Comparison of ENCODE assay signal across 11 mouse cellular contexts in genomic region chr2:155962991-155963390, GRCm38 (mm10). TPM values are rescaled to one million over a fixed set of nuclear protein-coding genes. Genes with fewer than 3 reads are reported as not detected.
DNase-seq lines count a peak whose midpoint lies in the region; ATAC-seq and TF ChIP-seq lines count a peak whose summit lies in the region.
"Had no signal": no experiment of that assay in that cellular context is flagged by ENCODE, and none has a peak within 500 bp of the region (broad histone marks: within the 10 kb centered on the region; RNA-seq: fewer than 3 reads in every experiment).

No protein-coding gene starts in this region.

- H3K27me3 ChIP-seq in cerebellum, adult 2 months (ENCODE audit: control insufficient read depth, insufficient read depth, low read length): no peaks in the 10 kb centered on the region
- H3K27me3 ChIP-seq in hindbrain, embryonic 14.5 days (ENCODE audit: control insufficient read depth, insufficient read depth, low read length): no peaks in the 10 kb centered on the region
- H3K27me3 ChIP-seq: midbrain, embryonic 12.5 days had no signal

- no peak overlapping the region for H3K4me3 ChIP-seq in cerebellum, adult 2 months (replicated peaks; ENCODE audit: insufficient read depth, low read depth, low read length)
- H3K4me3 ChIP-seq in hindbrain, embryonic 14.5 days (replicated peaks; ENCODE audit: low read length): no peak overlapping the region
- H3K4me3 ChIP-seq: midbrain, embryonic 12.5 days had no signal

- no peak for TF ChIP-seq POLR2A in cerebellum, adult 2 months (IDR thresholded peaks at IDR 0.05; ENCODE audit: borderline replicate concordance, insufficient read depth, low read length)

- WGBS in cerebellum, adult 2 months: 13% methylated on average over 1 of the region's 1 CpGs
- WGBS in hindbrain, embryonic 14.5 days: 36% methylated on average over 1 of the region's 1 CpGs

- TF ChIP-seq CTCF in cerebellum, adult 2 months (IDR thresholded peaks at IDR 0.05; ENCODE audit: borderline replicate concordance, insufficient read depth, low read depth, low read length): peak; percentile 31; the same call in 1 of the 2 replicates

- no peaks in the 10 kb centered on the region; the same call in 1 of the 2 replicates for H3K4me1 ChIP-seq in cerebellum, adult 2 months (ENCODE audit: control insufficient read depth, insufficient read depth, low read length)
- peaks cover under 1% of the 10 kb centered on the region; the same call in 1 of the 2 replicates for H3K4me1 ChIP-seq in hindbrain, embryonic 14.5 days (replicated peaks; ENCODE audit: control insufficient read depth, insufficient read depth, low read length)
- H3K4me1 ChIP-seq: midbrain, embryonic 12.5 days had no signal

- H3K27ac ChIP-seq in cerebellum, adult 2 months (ENCODE audit: insufficient read depth, low read length): no peak overlapping the region
- H3K27ac ChIP-seq in hindbrain, embryonic 14.5 days: no peak overlapping the region
- H3K27ac ChIP-seq: midbrain, embryonic 12.5 days had no signal

- peak in 1 of 2 experiments; percentile 58 for DNase-seq in cerebellum, adult 2 months
- no peak for DNase-seq in cerebellum, adult 11 months
- peak; percentile 47 for DNase-seq in kidney, postnatal 14 days
- no peak for DNase-seq in kidney, adult 11 months
- DNase-seq in 3T3-L1 (ENCODE audit: low read depth, low spot score): peak; percentile 69
- peak; percentile 74 for DNase-seq in hindbrain, embryonic 14.5 days (ENCODE audit: low spot score)
- no peak for DNase-seq in B cell, adult 2 months
- no peak for DNase-seq in ovary, postnatal 14 days (ENCODE audit: low spot score)
- DNase-seq: gastrocnemius, postnatal 14 days had no signal

- no peak overlapping the region for H3K9ac ChIP-seq in hindbrain, embryonic 14.5 days
- H3K9ac ChIP-seq: midbrain, embryonic 12.5 days had no signal

- peaks cover 62% of the 10 kb centered on the region for H3K36me3 ChIP-seq in hindbrain, embryonic 14.5 days (replicated peaks; ENCODE audit: control insufficient read depth, insufficient read depth)

- ATAC-seq in hindbrain, embryonic 14.5 days (ENCODE audit: low FRiP score): no peak

- H3K4me2 ChIP-seq in hindbrain, embryonic 14.5 days (replicated peaks): no peak overlapping the region
- H3K4me2 ChIP-seq: midbrain, embryonic 12.5 days had no signal

- H3K9me3 ChIP-seq in hindbrain, embryonic 14.5 days (ENCODE audit: control insufficient read depth, low read length): no peaks in the 10 kb centered on the region
- H3K9me3 ChIP-seq: midbrain, embryonic 12.5 days had no signal

RNA-seq across cellular contexts. Expression of gene Cep250, which starts 6.7 kb away (rescaled TPM):
- 20.7 and 21.2 TPM in 2 replicates for polyA plus RNA-seq in cerebellum, adult 2 months (2012; rRNA removed)
- 11.9 and 14.2 TPM in 2 replicates for polyA plus RNA-seq in hindbrain, embryonic 14.5 days (2014; fragmentation: Nextera tagmentation; extraction: Ambion mirVana)

RNA-seq across cellular contexts. Expression of gene Gdf5, which starts 17.8 kb away (rescaled TPM):
- 0.14 and 0.21 TPM in 2 replicates for polyA plus RNA-seq in cerebellum, adult 2 months (2012; rRNA removed)
- 2.3 and 3.1 TPM in 2 replicates for polyA plus RNA-seq in hindbrain, embryonic 14.5 days (2014; fragmentation: Nextera tagmentation; extraction: Ambion mirVana)

RNA-seq across cellular contexts. Expression of gene Gm15557, which starts 22.5 kb away (rescaled TPM):
- not detected in 2 replicates for polyA plus RNA-seq in cerebellum, adult 2 months (2012; rRNA removed)
- not detected in 2 replicates for polyA plus RNA-seq in hindbrain, embryonic 14.5 days (2014; fragmentation: Nextera tagmentation; extraction: Ambion mirVana)
- polyA plus RNA-seq: midbrain, embryonic 12.5 days; stomach, embryonic 14.5 days had no signal

RNA-seq across cellular contexts. Expression of gene Uqcc1, which starts 32.9 kb away (rescaled TPM):
- 95.8 and 102 TPM in 2 replicates for polyA plus RNA-seq in cerebellum, adult 2 months (2012; rRNA removed)
- 72.7 TPM in 2 replicates for polyA plus RNA-seq in hindbrain, embryonic 14.5 days (2014; fragmentation: Nextera tagmentation; extraction: Ambion mirVana)

RNA-seq across cellular contexts. Expression of gene 6430550D23Rik, which starts 44.8 kb away (rescaled TPM):
- polyA plus RNA-seq in cerebellum, adult 2 months (2012; rRNA removed): 3.7 and 4.2 TPM in 2 replicates
- 2.6 and 2.8 TPM in 2 replicates for polyA plus RNA-seq in hindbrain, embryonic 14.5 days (2014; fragmentation: Nextera tagmentation; extraction: Ambion mirVana)

Comparison
In these comparisons a context has a peak if more than half of its experiments do, and no peak if none do; other contexts are left out.
1. DNase-seq: peak in kidney, postnatal 14 days (single experiment), 3T3-L1 (single experiment) and hindbrain, embryonic 14.5 days (single experiment); none in cerebellum, adult 11 months (single experiment), kidney, adult 11 months (single experiment), B cell, adult 2 months (0 of 2) and ovary, postnatal 14 days (single experiment).